Mouse (Mus musculus): ENCODE measurements at regions not wholly inside any gene's neighbourhood (a gene's known extent, or its start where the extent isn't known, plus 50 kb on each side); places are given as distances from the start of the nearest gene placed in this dataset.

DNA sequence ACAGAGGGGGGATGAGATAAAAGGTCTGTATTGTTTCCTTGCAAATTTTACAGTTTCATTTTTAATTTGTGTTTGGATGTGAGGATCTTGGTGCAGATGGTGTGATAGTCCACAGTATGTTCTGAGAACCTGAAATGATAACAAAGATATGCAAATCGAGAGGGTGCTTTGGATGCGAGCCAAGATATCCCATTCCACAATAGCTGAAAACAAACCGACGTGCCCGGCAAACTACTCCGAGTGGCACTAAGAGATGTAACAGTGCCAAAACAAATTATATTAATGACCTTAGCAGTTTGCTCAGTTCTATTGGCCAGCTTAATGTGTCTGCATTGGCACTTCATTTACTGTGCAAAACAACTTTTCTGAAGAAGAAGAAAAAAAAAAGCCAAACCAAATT, 622.5 kb downstream of the Tmem182 start:
- Histone ChIP-seq H3ac (ENCODE audit: control insufficient read depth, insufficient read length, low read depth) (no peak overlapping the region), H3K4me3 (ENCODE audit: insufficient read depth, poor library complexity, severe bottlenecking) (no peak overlapping the region), H3K27me3 (ENCODE audit: control insufficient read depth, insufficient read depth, insufficient read length) (no peaks in the 10 kb centered on the region), H3K36me3 (ENCODE audit: control insufficient read depth, insufficient read depth) (no peaks in the 10 kb centered on the region), H3K79me3 (ENCODE audit: low read depth) (no peaks in the 10 kb centered on the region), H3K79me2 (ENCODE audit: control insufficient read depth, insufficient read depth) (no peaks in the 10 kb centered on the region)
- TF ChIP-seq CTCF (IDR thresholded peaks at IDR 0.05; ENCODE audit: control insufficient read depth, insufficient read depth, insufficient read length) = no peak

DNA sequence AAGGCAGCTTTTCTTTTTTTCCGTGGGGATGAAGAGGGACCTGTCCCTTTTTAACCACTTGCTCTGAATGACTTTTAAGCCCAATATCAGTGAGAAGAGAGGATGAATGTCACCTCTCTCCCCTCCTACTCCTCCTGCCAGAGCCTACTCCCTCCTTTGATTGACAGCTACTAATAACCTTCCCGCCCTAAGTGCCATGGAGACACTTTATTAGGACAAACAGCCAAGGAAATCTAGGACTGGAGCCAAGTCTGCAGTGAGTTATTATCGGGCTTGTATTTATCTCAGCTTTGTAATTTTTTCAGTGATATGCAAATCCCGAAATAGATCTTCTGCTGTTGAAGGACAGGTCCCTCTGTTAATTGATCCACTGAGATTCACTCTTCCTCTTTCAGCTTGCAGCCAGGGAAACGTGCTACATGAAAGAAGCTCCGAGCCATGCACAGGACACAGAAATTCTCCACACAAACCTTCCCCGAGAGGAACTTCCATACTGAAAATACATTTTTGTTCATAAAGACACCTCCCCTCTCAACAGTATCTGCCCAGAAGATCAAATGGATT, 625.8 kb downstream of the Tmem182 start:
- no peak overlapping the region for H3K4me3 ChIP-seq (ENCODE audit: insufficient read depth, poor library complexity, severe bottlenecking)
- H3K27me3 ChIP-seq (ENCODE audit: control insufficient read depth, insufficient read depth, insufficient read length) = no peaks in the 10 kb centered on the region
- TF ChIP-seq FOSL1 (IDR thresholded peaks at IDR 0.05; ENCODE audit: insufficient read depth, low read length, poor library complexity, severe bottlenecking) (no peak), USF1 (IDR thresholded peaks at IDR 0.05; ENCODE audit: low read depth) (no peak), MYOG (IDR thresholded peaks at IDR 0.05; ENCODE audit: control insufficient read depth, extremely low read depth, insufficient read length) (no peak), MAX (IDR thresholded peaks at IDR 0.05) (no peak), CTCF (IDR thresholded peaks at IDR 0.05; ENCODE audit: control insufficient read depth, insufficient read depth, insufficient read length) (no peak), MYOD1 (IDR thresholded peaks at IDR 0.05; ENCODE audit: control insufficient read depth, insufficient read length, low read depth) (no peak), CEBPB (IDR thresholded peaks at IDR 0.05; ENCODE audit: low read depth) (no peak)

DNA sequence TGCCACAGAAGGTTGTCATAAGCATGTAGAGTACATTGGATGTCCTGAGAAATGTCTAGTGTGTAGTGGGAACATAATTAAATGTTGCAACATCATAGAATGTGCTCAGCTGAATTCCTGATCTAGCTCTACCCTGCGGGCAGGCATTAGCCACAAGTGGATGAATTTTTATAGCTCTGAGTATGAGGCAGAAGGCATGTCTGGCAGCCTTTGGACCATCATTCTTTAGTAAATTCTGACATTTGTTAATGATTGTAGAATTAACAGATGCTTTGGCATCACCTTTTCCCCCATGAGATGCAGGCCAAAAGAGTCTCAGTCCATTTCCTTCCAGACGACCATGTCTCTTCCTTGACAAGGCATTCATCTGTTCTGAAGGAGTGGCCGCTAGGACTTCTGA, 630.0 kb downstream of the Tmem182 start:
- H3ac ChIP-seq (ENCODE audit: control insufficient read depth, insufficient read length, low read depth) = no peak overlapping the region
- TF ChIP-seq CEBPB (IDR thresholded peaks at IDR 0.05; ENCODE audit: low read depth) (no peak), FOSL1 (IDR thresholded peaks at IDR 0.05; ENCODE audit: insufficient read depth, low read length, poor library complexity, severe bottlenecking) (no peak), MAX (IDR thresholded peaks at IDR 0.05) (no peak), MYOG (IDR thresholded peaks at IDR 0.05; ENCODE audit: control insufficient read depth, extremely low read depth, insufficient read length) (no peak), CTCF (IDR thresholded peaks at IDR 0.05; ENCODE audit: control insufficient read depth, insufficient read depth, insufficient read length) (no peak), USF1 (IDR thresholded peaks at IDR 0.05; ENCODE audit: low read depth) (no peak), MYOD1 (IDR thresholded peaks at IDR 0.05; ENCODE audit: control insufficient read depth, insufficient read length, low read depth) (no peak)
- no peaks in the 10 kb centered on the region for H3K79me2 ChIP-seq (ENCODE audit: control insufficient read depth, insufficient read depth)
- no peak overlapping the region for H3K4me3 ChIP-seq (ENCODE audit: insufficient read depth, poor library complexity, severe bottlenecking)
- no peaks in the 10 kb centered on the region for H3K36me3 ChIP-seq (ENCODE audit: control insufficient read depth, insufficient read depth)
- no peaks in the 10 kb centered on the region for H3K27me3 ChIP-seq (ENCODE audit: control insufficient read depth, insufficient read depth, insufficient read length)
- no peaks in the 10 kb centered on the region for H3K79me3 ChIP-seq (ENCODE audit: low read depth)

More for the DNA sequence above, 625.8 kb downstream of the Tmem182 start:
- H3K79me2 ChIP-seq (ENCODE audit: control insufficient read depth, insufficient read depth) = no peaks in the 10 kb centered on the region
- H3K79me3 ChIP-seq (ENCODE audit: low read depth) = no peaks in the 10 kb centered on the region
- no peaks in the 10 kb centered on the region for H3K36me3 ChIP-seq (ENCODE audit: control insufficient read depth, insufficient read depth)
- no peak overlapping the region for H3ac ChIP-seq (ENCODE audit: control insufficient read depth, insufficient read length, low read depth)

DNA sequence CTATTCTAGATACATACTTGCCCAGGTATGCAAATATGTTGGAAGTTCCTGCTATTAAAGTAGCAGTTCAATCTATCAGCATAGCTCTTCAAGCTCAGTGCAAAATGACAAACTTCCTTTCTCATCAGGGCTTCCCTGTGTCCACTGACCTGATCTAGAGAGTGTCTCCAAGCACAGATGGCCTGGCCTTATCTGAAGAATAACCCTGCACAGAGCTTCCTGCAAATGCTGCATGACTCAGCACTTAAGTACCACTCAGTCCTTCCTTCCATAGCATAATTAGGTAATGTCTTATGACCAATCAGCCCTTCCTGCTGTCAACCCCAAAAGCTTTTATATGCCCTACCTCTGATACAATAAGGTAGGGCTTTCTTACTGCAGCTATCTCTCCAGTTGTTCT, 644.6 kb downstream of the Tmem182 start:
- no peak overlapping the region for H3ac ChIP-seq (ENCODE audit: control insufficient read depth, insufficient read length, low read depth)
- no peaks in the 10 kb centered on the region for H3K36me3 ChIP-seq (ENCODE audit: control insufficient read depth, insufficient read depth)
- no peaks in the 10 kb centered on the region for H3K27me3 ChIP-seq (ENCODE audit: control insufficient read depth, insufficient read depth, insufficient read length)
- no peaks in the 10 kb centered on the region for H3K79me3 ChIP-seq (ENCODE audit: low read depth)
- no peak overlapping the region for H3K4me3 ChIP-seq (ENCODE audit: insufficient read depth, poor library complexity, severe bottlenecking)
- no peaks in the 10 kb centered on the region for H3K79me2 ChIP-seq (ENCODE audit: control insufficient read depth, insufficient read depth)
- no peak for TF ChIP-seq FOSL1 (IDR thresholded peaks at IDR 0.05; ENCODE audit: insufficient read depth, low read length, poor library complexity, severe bottlenecking)
- TF ChIP-seq MAX (IDR thresholded peaks at IDR 0.05) = no peak
- TF ChIP-seq MYOD1 (IDR thresholded peaks at IDR 0.05; ENCODE audit: control insufficient read depth, insufficient read length, low read depth) = no peak
- no peak for TF ChIP-seq USF1 (IDR thresholded peaks at IDR 0.05; ENCODE audit: low read depth)
- TF ChIP-seq CEBPB (IDR thresholded peaks at IDR 0.05; ENCODE audit: low read depth) = no peak
- no peak for TF ChIP-seq MYOG (IDR thresholded peaks at IDR 0.05; ENCODE audit: control insufficient read depth, extremely low read depth, insufficient read length)
- TF ChIP-seq CTCF (IDR thresholded peaks at IDR 0.05; ENCODE audit: control insufficient read depth, insufficient read depth, insufficient read length) = no peak

All from C2C12 (cell line).